Comparison of ENCODE assay signal across 12 mouse cellular contexts in genomic region chr2:32556019-32556418, GRCm38 (mm10). TPM values are rescaled to one million over a fixed set of nuclear protein-coding genes. Genes with fewer than 3 reads are reported as not detected.
DNase-seq lines count a peak whose midpoint lies in the region; ATAC-seq and TF ChIP-seq lines count a peak whose summit lies in the region.
"Had no signal": no experiment of that assay in that cellular context is flagged by ENCODE, and none has a peak within 500 bp of the region (broad histone marks: within the 10 kb centered on the region; RNA-seq: fewer than 3 reads in every experiment).

No protein-coding gene starts in this region.

- no peak overlapping the region for H3K27ac ChIP-seq in heart, embryonic 14.5 days (replicated peaks in 1 of 2; ENCODE audit: control insufficient read depth in 1 of 2, insufficient read depth in 1 of 2, low read depth in 2 of 2, low read length in 2 of 2)
- H3K27ac ChIP-seq in neural tube, embryonic 11.5 days (ENCODE audit: low read depth, low read length): 0 out of 2 replicates have a peak overlapping the region, but pooled peaks have one; percentile 10
- no peak overlapping the region for H3K27ac ChIP-seq in liver, postnatal 0 days (ENCODE audit: low read depth)

- no peaks in the 10 kb centered on the region for H3K9me3 ChIP-seq in heart, embryonic 14.5 days (ENCODE audit: control insufficient read depth, low read length)
- H3K9me3 ChIP-seq in neural tube, embryonic 11.5 days (ENCODE audit: control insufficient read depth, low read length): no peaks in the 10 kb centered on the region
- H3K9me3 ChIP-seq in liver, postnatal 0 days (ENCODE audit: low read length): no peaks in the 10 kb centered on the region
- H3K9me3 ChIP-seq: heart, embryonic 15.5 days had no signal

- H3K36me3 ChIP-seq in heart, embryonic 14.5 days (ENCODE audit: control insufficient read depth, insufficient read depth, low read length): peaks cover 13% of the 10 kb centered on the region
- H3K36me3 ChIP-seq in neural tube, embryonic 11.5 days (ENCODE audit: control insufficient read depth, insufficient read depth, low read length): no peaks in the 10 kb centered on the region
- H3K36me3 ChIP-seq in liver, postnatal 0 days (replicated peaks; ENCODE audit: insufficient read depth, low read length): peaks cover 10% of the 10 kb centered on the region; the same call in 1 of the 2 replicates

- H3K27me3 ChIP-seq in heart, embryonic 14.5 days (ENCODE audit: control insufficient read depth, insufficient read depth, low read length): no peaks in the 10 kb centered on the region
- H3K27me3 ChIP-seq in neural tube, embryonic 11.5 days (ENCODE audit: control insufficient read depth, insufficient read depth, low read length): no peaks in the 10 kb centered on the region
- H3K27me3 ChIP-seq in liver, postnatal 0 days (ENCODE audit: insufficient read depth, low read length): no peaks in the 10 kb centered on the region
- H3K27me3 ChIP-seq: CH12.LX; heart, embryonic 15.5 days had no signal

- TF ChIP-seq EP300 in liver, postnatal 0 days (IDR thresholded peaks at IDR 0.05; ENCODE audit: low read depth): no peak

- H3K9ac ChIP-seq in heart, embryonic 14.5 days (ENCODE audit: low read length): peak overlapping the region; percentile 27; the same call in 1 of the 2 replicates
- no peak overlapping the region for H3K9ac ChIP-seq in neural tube, embryonic 11.5 days (ENCODE audit: low read length)
- H3K9ac ChIP-seq in liver, postnatal 0 days (replicated peaks): no peak overlapping the region
- H3K9ac ChIP-seq: heart, embryonic 15.5 days had no signal

- no peak overlapping the region for H3K4me2 ChIP-seq in heart, embryonic 14.5 days (ENCODE audit: low read length)
- H3K4me2 ChIP-seq in neural tube, embryonic 11.5 days (ENCODE audit: low read depth): no peak overlapping the region
- no peak overlapping the region for H3K4me2 ChIP-seq in liver, postnatal 0 days (ENCODE audit: low read depth, low read length)
- H3K4me2 ChIP-seq: heart, embryonic 15.5 days had no signal

- no peak overlapping the region for H3K4me3 ChIP-seq in heart, embryonic 14.5 days (ENCODE audit: control insufficient read depth in 1 of 2, insufficient read depth in 1 of 2, low read depth in 1 of 2, low read length in 2 of 2)
- no peak overlapping the region for H3K4me3 ChIP-seq in neural tube, embryonic 11.5 days (ENCODE audit: low read depth, low read length)
- H3K4me3 ChIP-seq in liver, postnatal 0 days (ENCODE audit: low read depth, low read length): no peak overlapping the region
- H3K4me3 ChIP-seq: erythroblast, embryonic 14.5 days; heart, embryonic 15.5 days had no signal

- H3K4me1 ChIP-seq in heart, embryonic 14.5 days (ENCODE audit: control insufficient read depth in 2 of 2, insufficient read depth in 2 of 2, low read length in 2 of 2): peaks cover 7 to 11% of the 10 kb centered on the region in 2 experiments; a peak in 3 of 4 replicates
- H3K4me1 ChIP-seq in neural tube, embryonic 11.5 days (ENCODE audit: control insufficient read depth, insufficient read depth, low read length): peaks cover 23% of the 10 kb centered on the region
- no peaks in the 10 kb centered on the region for H3K4me1 ChIP-seq in liver, postnatal 0 days (ENCODE audit: insufficient read depth)

- DNase-seq in heart, adult 8-10 months (ENCODE audit: low spot score): no peak
- DNase-seq in neural tube, embryonic 11.5 days (ENCODE audit: low spot score): no peak
- no peak for DNase-seq in neural tube, embryonic 10.5 days (ENCODE audit: extremely low spot score, low spot score)
- DNase-seq in thymus, postnatal 4 days: peak; percentile 45
- no peak for DNase-seq in liver, postnatal 0 days
- DNase-seq in cerebellum, adult 11-12 months: no peak
- DNase-seq: left cerebral cortex, postnatal 4 days had no signal

- no peak for ATAC-seq in heart, embryonic 14.5 days (ENCODE audit: insufficient number of reproducible peaks, insufficient read depth, low FRiP score, low read depth)
- ATAC-seq in neural tube, embryonic 11.5 days (ENCODE audit: insufficient read depth, low FRiP score, low TSS enrichment): no peak
- ATAC-seq in megakaryocyte-erythroid progenitor cell, adult 5-6 weeks (replicated peaks; ENCODE audit: low FRiP score, low TSS enrichment, poor library complexity, severe bottlenecking): 0 out of 2 replicates have a peak, but pooled peaks have one; percentile 32
- no peak for ATAC-seq in liver, postnatal 0 days

- WGBS in heart, embryonic 14.5 days: 64% methylated on average over 7 of the region's 7 CpGs
- WGBS in neural tube, embryonic 11.5 days: 84% methylated on average over 7 of the region's 7 CpGs
- 57% methylated on average over 7 of the region's 7 CpGs for WGBS in liver, postnatal 0 days (ENCODE audit: insufficient replicate concordance)

- TF ChIP-seq CTCF in liver, postnatal 0 days (IDR thresholded peaks at IDR 0.05; ENCODE audit: low read depth): no peak

RNA-seq across cellular contexts. Expression of gene Dpm2, which starts 14.6 kb away (rescaled TPM):
- polyA plus RNA-seq in heart, embryonic 14.5 days (2014; fragmentation: Nextera tagmentation; extraction: Ambion mirVana): 72.9 and 85.0 TPM in 2 replicates
- total RNA-seq in heart, adult 8-10 months (2022): 10 to 100 TPM; 16.5 to 22.2 (median 18.6) TPM
- polyA plus RNA-seq in neural tube, embryonic 11.5 days (2014; fragmentation: Nextera tagmentation; extraction: Ambion mirVana): 110 and 111 TPM in 2 replicates
- total RNA-seq in megakaryocyte-erythroid progenitor cell, adult 5-6 weeks (2014; fragmentation: Nextera tagmentation): 94.2 and 108 TPM in 2 replicates
- 33.0 and 38.5 TPM in 2 replicates for total RNA-seq in megakaryocyte-erythroid progenitor cell, adult 5-6 weeks (2017)
- 37.0 and 41.7 TPM in 2 replicates for polyA plus RNA-seq in liver, postnatal 0 days (2015; fragmentation: Nextera tagmentation; extraction: Ambion mirVana)

RNA-seq across cellular contexts. Expression of gene Pip5kl1, which starts 18.6 kb away (rescaled TPM):
- 0.19 TPM in 1 of 2 replicates, not detected in the other for polyA plus RNA-seq in heart, embryonic 14.5 days (2014; fragmentation: Nextera tagmentation; extraction: Ambion mirVana)
- total RNA-seq in heart, adult 8-10 months (2022): under 1 TPM in 1 of 4 experiments, not detected in 3; 0.34 TPM
- 2.6 and 3.6 TPM in 2 replicates for polyA plus RNA-seq in neural tube, embryonic 11.5 days (2014; fragmentation: Nextera tagmentation; extraction: Ambion mirVana)
- not detected in 2 replicates for total RNA-seq in megakaryocyte-erythroid progenitor cell, adult 5-6 weeks (2014; fragmentation: Nextera tagmentation)
- total RNA-seq in megakaryocyte-erythroid progenitor cell, adult 5-6 weeks (2017): 0.23 TPM in 1 of 2 replicates, not detected in the other
- not detected in 2 replicates for polyA plus RNA-seq in liver, postnatal 0 days (2015; fragmentation: Nextera tagmentation; extraction: Ambion mirVana)
- polyA plus RNA-seq: erythroblast, embryonic 14.5 days; heart, embryonic 15.5 days had no signal

RNA-seq across cellular contexts. Expression of gene 9430097D07Rik, which starts 19.5 kb away (rescaled TPM):
- 0.13 TPM in 1 of 2 replicates, not detected in the other for polyA plus RNA-seq in heart, embryonic 14.5 days (2014; fragmentation: Nextera tagmentation; extraction: Ambion mirVana)
- not detected for total RNA-seq in heart, adult 8-10 months (2022)
- 0.25 and 0.58 TPM in 2 replicates for polyA plus RNA-seq in neural tube, embryonic 11.5 days (2014; fragmentation: Nextera tagmentation; extraction: Ambion mirVana)
- not detected in 2 replicates for total RNA-seq in megakaryocyte-erythroid progenitor cell, adult 5-6 weeks (2014; fragmentation: Nextera tagmentation)
- 0.75 TPM in 1 of 2 replicates, not detected in the other for total RNA-seq in megakaryocyte-erythroid progenitor cell, adult 5-6 weeks (2017)
- not detected in 2 replicates for polyA plus RNA-seq in liver, postnatal 0 days (2015; fragmentation: Nextera tagmentation; extraction: Ambion mirVana)
- total RNA-seq: CH12.LX had no signal
- polyA plus RNA-seq: erythroblast, embryonic 14.5 days had no signal

RNA-seq across cellular contexts. Expression of gene Fam102a, which starts 20.9 kb away (rescaled TPM):
- 5.8 and 6.3 TPM in 2 replicates for polyA plus RNA-seq in heart, embryonic 14.5 days (2014; fragmentation: Nextera tagmentation; extraction: Ambion mirVana)
- 10 to 100 TPM in 1 of 4 experiments, 1 to 10 TPM in 3; 6.8 to 10.9 (median 8.6) TPM for total RNA-seq in heart, adult 8-10 months (2022)
- polyA plus RNA-seq in neural tube, embryonic 11.5 days (2014; fragmentation: Nextera tagmentation; extraction: Ambion mirVana): 13.1 and 13.2 TPM in 2 replicates
- 1.5 and 2.9 TPM in 2 replicates for total RNA-seq in megakaryocyte-erythroid progenitor cell, adult 5-6 weeks (2014; fragmentation: Nextera tagmentation)
- total RNA-seq in megakaryocyte-erythroid progenitor cell, adult 5-6 weeks (2017): 0.34 and 2.3 TPM in 2 replicates
- polyA plus RNA-seq in liver, postnatal 0 days (2015; fragmentation: Nextera tagmentation; extraction: Ambion mirVana): 4.8 and 6.1 TPM in 2 replicates

RNA-seq across cellular contexts. Expression of gene St6galnac4, which starts 30.9 kb away (rescaled TPM):
- 33.4 and 35.7 TPM in 2 replicates for polyA plus RNA-seq in heart, embryonic 14.5 days (2014; fragmentation: Nextera tagmentation; extraction: Ambion mirVana)
- total RNA-seq in heart, adult 8-10 months (2022): 10 to 100 TPM; 15.6 to 23.2 (median 20.7) TPM
- 20.9 and 21.8 TPM in 2 replicates for polyA plus RNA-seq in neural tube, embryonic 11.5 days (2014; fragmentation: Nextera tagmentation; extraction: Ambion mirVana)
- total RNA-seq in megakaryocyte-erythroid progenitor cell, adult 5-6 weeks (2014; fragmentation: Nextera tagmentation): 21.5 and 29.8 TPM in 2 replicates
- 22.3 and 22.7 TPM in 2 replicates for total RNA-seq in megakaryocyte-erythroid progenitor cell, adult 5-6 weeks (2017)
- polyA plus RNA-seq in liver, postnatal 0 days (2015; fragmentation: Nextera tagmentation; extraction: Ambion mirVana): 4.3 and 5.8 TPM in 2 replicates
